Mouse (Mus musculus) olfactory bulb, adult 2 months (tissue): Measurements from ENCODE around the gene Sipa1. TPM values are rescaled to one million over a fixed set of nuclear protein-coding genes. Genes with fewer than 3 reads are reported as not detected.
A peak's percentile ranks its signal among the peaks of the same experiment; 100 is the strongest.

Source experiments
- H3K27ac ChIP-seq: fragments of 200-500 bp; 2 replicates; pipeline ENCODE4 v1.5.1; 2012; ENCODE audit warnings: low read depth, low read length; ENCODE audit not compliant: insufficient read depth
- H3K4me1 ChIP-seq: fragments of 200-500 bp; 2 replicates; pipeline ENCODE4 v1.6.1; 2012; ENCODE audit warnings: low read length; ENCODE audit not compliant: control insufficient read depth, insufficient read depth
- H3K4me3 ChIP-seq: fragments of 200-500 bp; 2 replicates; pipeline ENCODE4 v1.5.1; 2012; ENCODE audit warnings: mild to moderate bottlenecking, low read depth, low read length, moderate library complexity; ENCODE audit not compliant: insufficient read depth
- CTCF ChIP-seq: fragments of 200-500 bp; IDR thresholded peaks from 2 replicates; pipeline ENCODE4 v1.5.1; 2012; ENCODE audit warnings: low read depth, mild to moderate bottlenecking, low read length, moderate library complexity; ENCODE audit not compliant: insufficient read depth
- POLR2A ChIP-seq: fragments of 200-500 bp; IDR thresholded peaks from 2 replicates; pipeline ENCODE4 v1.6.1; 2012; ENCODE audit warnings: mild to moderate bottlenecking, low read depth, low read length, moderate library complexity; ENCODE audit not compliant: insufficient read depth
- WGBS: fragments of 180-500 bp; shearing (Covaris S2); methylation state at CpG from one replicate; pipeline ENCODE4 v1.1.7; 2018; 5-methylcytosine and 5-hydroxymethylcytosine counted together
- polyA plus RNA-seq: library from polyadenylated mRNA; stranded (reverse); fragments of >200 nt; gene quantifications from 2 replicates; pipeline ENCODE4 v1.2.4, GENCODE M21; 2012; ENCODE audit warnings: low replicate concordance; ENCODE audit not compliant: missing spikeins, insufficient read depth, insufficient read length

The Sipa1 gene
- polyA plus RNA-seq, 1 experiment: not detected

DNA sequence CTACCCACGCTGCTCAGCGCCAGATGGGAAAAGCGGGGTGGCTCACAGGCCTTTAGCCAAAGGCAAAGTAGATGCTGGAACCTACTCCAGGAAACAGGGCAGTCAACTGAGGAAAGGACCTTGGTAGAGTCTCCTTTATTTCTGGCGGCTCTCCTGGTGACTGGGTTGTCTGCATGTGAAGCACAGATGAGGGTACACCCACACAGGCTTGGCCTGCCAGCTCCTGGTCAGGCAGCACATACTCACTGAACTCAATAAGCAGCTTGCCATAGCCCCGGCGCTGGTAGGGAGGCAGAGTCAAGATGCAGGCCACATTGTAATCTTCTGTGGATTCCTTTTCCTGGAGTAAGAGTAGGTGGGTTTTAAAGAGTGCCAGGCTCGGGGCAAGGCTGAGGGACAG, 58.4 kb downstream of the Sipa1 start:
- WGBS: 86% methylated on average over 7 of the region's 7 CpGs
- H3K4me1 ChIP-seq: peaks cover 29% of the 10 kb centered on the region
- TF ChIP-seq POLR2A: no peak
- TF ChIP-seq CTCF: no peak
- H3K27ac ChIP-seq: no peak overlapping the region
- no peak overlapping the region for H3K4me3 ChIP-seq

DNA sequence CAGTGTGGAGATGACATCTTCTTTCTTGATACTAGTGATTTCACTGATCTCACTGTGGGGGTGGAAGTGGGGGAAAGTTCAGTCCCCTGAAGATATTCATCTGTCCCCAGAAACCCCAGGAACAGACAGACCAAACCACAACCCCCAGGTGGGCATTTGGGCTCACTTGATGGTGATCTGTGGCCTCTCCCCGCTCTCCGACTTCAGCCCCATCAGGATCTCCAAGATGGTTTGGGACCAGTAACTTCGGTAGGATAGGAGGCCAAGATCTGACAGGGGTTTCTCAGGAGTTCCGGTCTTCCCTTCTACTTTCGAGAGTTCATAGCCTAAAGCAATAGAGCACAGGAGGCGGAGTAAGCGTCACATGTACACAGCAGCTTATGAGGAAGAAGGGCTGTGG, 59.8 kb downstream of the Sipa1 start:
- WGBS: 83% methylated on average over 7 of the region's 7 CpGs
- Histone ChIP-seq H3K4me3 (no peak overlapping the region), H3K4me1 (peaks cover 21% of the 10 kb centered on the region), H3K27ac (no peak overlapping the region)
- TF ChIP-seq POLR2A (no peak), CTCF (no peak)

DNA sequence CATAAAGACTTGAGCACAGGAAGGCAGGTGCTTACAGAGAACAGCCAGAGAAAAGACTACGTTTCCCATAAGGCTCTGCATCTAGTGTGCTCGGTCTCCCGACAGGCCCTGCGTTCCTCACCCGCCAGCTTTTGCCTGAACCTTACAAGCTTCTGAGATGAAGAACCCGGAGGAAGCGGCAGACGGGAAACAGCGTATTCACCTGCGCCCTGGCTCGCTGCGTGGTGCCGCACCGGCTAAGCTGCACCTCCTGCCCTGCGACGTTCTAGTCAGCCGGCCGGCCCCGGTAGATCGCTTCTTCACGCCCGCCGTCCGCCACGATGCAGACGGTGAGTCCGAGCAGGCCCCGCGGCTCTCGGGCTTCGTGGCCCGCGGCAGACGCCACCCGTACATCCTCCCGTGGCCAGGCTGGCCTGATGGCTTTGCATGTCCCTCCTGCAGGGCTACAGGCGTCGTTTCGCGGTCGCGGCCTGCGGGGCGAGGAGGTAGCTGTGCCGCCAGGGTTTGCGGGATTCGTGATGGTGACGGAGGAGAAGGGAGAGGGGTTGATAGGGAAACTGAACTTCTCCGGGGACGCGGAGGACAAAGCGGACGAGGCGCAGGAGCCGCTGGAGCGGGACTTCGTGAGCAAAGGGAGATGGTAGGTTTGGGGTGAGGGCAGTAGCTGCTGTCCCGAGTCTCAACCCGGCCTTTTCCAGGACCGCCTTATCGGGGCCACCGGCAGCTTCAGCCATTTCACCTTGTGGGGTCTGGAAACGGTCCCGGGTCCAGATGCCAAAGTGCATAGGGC, 61.6 kb downstream of the Sipa1 start, which contains the start of gene Rnaseh2c:
Rnaseh2c (plus strand) TSS at position 122 of the 790 bp plus-strand sequence.
- H3K27ac ChIP-seq: peak within 1 kb of the TSS; percentile 50; the same call in 1 of the 2 replicates
- WGBS: under 1% methylated on average over 57 of the region's 64 CpGs
- H3K4me3 ChIP-seq: peak within 1 kb of the TSS; percentile 84
- H3K4me1 ChIP-seq: peaks cover 13% of the 10 kb centered on the region
- TF ChIP-seq POLR2A (no peak; the same call in 1 of the 2 replicates), CTCF (no peak)

Other genes starting within 250 kb of the Sipa1 start
- gene Drap1, start 238.7 kb downstream of the Sipa1 start, polyA plus RNA-seq: not detected in 2 replicates
- gene AI837181, start 238.6 kb downstream of the Sipa1 start, polyA plus RNA-seq: not detected in 2 replicates
- gene Fosl1, start 216.2 kb downstream of the Sipa1 start, polyA plus RNA-seq: not detected in 2 replicates
- not detected in 2 replicates for gene Ccdc85b, start 205.8 kb downstream of the Sipa1 start, polyA plus RNA-seq
- gene Fibp, start 203.1 kb downstream of the Sipa1 start, polyA plus RNA-seq: not detected in 2 replicates
- gene Ctsw, start 195.2 kb downstream of the Sipa1 start, polyA plus RNA-seq: not detected in 2 replicates
- gene Efemp2, start 189.8 kb downstream of the Sipa1 start, polyA plus RNA-seq: not detected in 2 replicates
- not detected in 2 replicates for gene Mus81, start 175.3 kb downstream of the Sipa1 start, polyA plus RNA-seq
- gene Cfl1, start 173.3 kb downstream of the Sipa1 start, polyA plus RNA-seq: 1,186 and 1,283 TPM in 2 replicates
- gene 1700020D05Rik, start 159.9 kb downstream of the Sipa1 start, polyA plus RNA-seq: not detected in 2 replicates
- gene Snx32, start 153.2 kb downstream of the Sipa1 start, polyA plus RNA-seq: not detected in 2 replicates
- gene Ovol1, start 103.1 kb downstream of the Sipa1 start, polyA plus RNA-seq: not detected in 2 replicates
- gene Ap5b1, start 95.7 kb downstream of the Sipa1 start, polyA plus RNA-seq: not detected in 2 replicates
- gene Rnaseh2c, start 61.8 kb downstream of the Sipa1 start, polyA plus RNA-seq: not detected in 2 replicates
- not detected in 2 replicates for gene Kat5, start 53.5 kb downstream of the Sipa1 start, polyA plus RNA-seq
- not detected in 2 replicates for gene Rela, start 26.2 kb downstream of the Sipa1 start, polyA plus RNA-seq
- not detected in 2 replicates for gene Map3k11, start 25.0 kb upstream of the Sipa1 start, polyA plus RNA-seq
- not detected in 2 replicates for gene Pcnx3, start 25.2 kb upstream of the Sipa1 start, polyA plus RNA-seq
- not detected in 2 replicates for gene Kcnk7, start 40.7 kb upstream of the Sipa1 start, polyA plus RNA-seq
- not detected in 2 replicates for gene Ehbp1l1, start 62.6 kb upstream of the Sipa1 start, polyA plus RNA-seq
- gene Fam89b, start 65.9 kb upstream of the Sipa1 start, polyA plus RNA-seq: not detected in 2 replicates
- gene Ltbp3, start 77.2 kb upstream of the Sipa1 start, polyA plus RNA-seq: not detected in 2 replicates
- not detected in 2 replicates for gene Scyl1, start 107.7 kb upstream of the Sipa1 start, polyA plus RNA-seq
- not detected in 2 replicates for gene Frmd8, start 211.6 kb upstream of the Sipa1 start, polyA plus RNA-seq
- gene Slc25a45, start 214.1 kb upstream of the Sipa1 start, polyA plus RNA-seq: not detected in 2 replicates
- not detected in 2 replicates for gene Tigd3, start 230.4 kb upstream of the Sipa1 start, polyA plus RNA-seq
- gene Dpf2, start 249.3 kb upstream of the Sipa1 start, polyA plus RNA-seq: not detected in 2 replicates